ENCODE assay signal across 13 mouse cellular contexts in genomic region chr10:24765151-24765755, GRCm38 (mm10). TPM values are rescaled to one million over a fixed set of nuclear protein-coding genes. Genes with fewer than 3 reads are reported as not detected.
DNase-seq lines count a peak whose midpoint lies in the region; ATAC-seq and TF ChIP-seq lines count a peak whose summit lies in the region.
"Had no signal": no experiment of that assay in that cellular context is flagged by ENCODE, and none has a peak within 500 bp of the region (broad histone marks: within the 10 kb centered on the region; RNA-seq: fewer than 3 reads in every experiment).

No protein-coding gene starts in this region.

- DNase-seq in limb, embryonic 11.5 days (ENCODE audit: low spot score): peak; percentile 16
- DNase-seq in limb, embryonic 10.5 days (ENCODE audit: low spot score): no peak
- peak; percentile 63 for DNase-seq in Muller cell, postnatal 12 days (ENCODE audit: inconsistent ontology term)
- DNase-seq in hindbrain, postnatal 0 days (ENCODE audit: low spot score): peak; percentile 45
- no peak for DNase-seq in adrenal gland, adult 2 months
- no peak for DNase-seq in liver, postnatal 0 days
- DNase-seq: cerebellum, postnatal 10 days; kidney, postnatal 10 days had no signal

- H3K4me2 ChIP-seq in limb, embryonic 11.5 days (ENCODE audit: low read depth, severe bottlenecking): no peak overlapping the region
- no peak overlapping the region for H3K4me2 ChIP-seq in hindbrain, postnatal 0 days (ENCODE audit: low read depth, low read length)
- no peak overlapping the region for H3K4me2 ChIP-seq in neural tube, embryonic 13.5 days
- no peak overlapping the region for H3K4me2 ChIP-seq in liver, postnatal 0 days (ENCODE audit: low read depth, low read length)
- H3K4me2 ChIP-seq: heart, embryonic 15.5 days; intestine, embryonic 15.5 days had no signal

- H3K9ac ChIP-seq in limb, embryonic 11.5 days (ENCODE audit: low read length): no peak overlapping the region
- no peak overlapping the region for H3K9ac ChIP-seq in hindbrain, postnatal 0 days (replicated peaks; ENCODE audit: low read length)
- no peak overlapping the region for H3K9ac ChIP-seq in neural tube, embryonic 13.5 days
- no peak overlapping the region for H3K9ac ChIP-seq in liver, postnatal 0 days (replicated peaks)
- H3K9ac ChIP-seq: heart, embryonic 15.5 days; intestine, embryonic 15.5 days had no signal

- TF ChIP-seq EP300 in liver, postnatal 0 days (IDR thresholded peaks at IDR 0.05; ENCODE audit: low read depth): no peak

- no peak for TF ChIP-seq CTCF in hindbrain, postnatal 0 days (IDR thresholded peaks at IDR 0.05; ENCODE audit: low read depth)
- no peak for TF ChIP-seq CTCF in liver, postnatal 0 days (IDR thresholded peaks at IDR 0.05; ENCODE audit: low read depth)

- no peaks in the 10 kb centered on the region for H3K9me3 ChIP-seq in limb, embryonic 11.5 days (ENCODE audit: control insufficient read depth, low read length)
- no peaks in the 10 kb centered on the region for H3K9me3 ChIP-seq in limb, embryonic 10.5 days (replicated peaks)
- no peaks in the 10 kb centered on the region for H3K9me3 ChIP-seq in hindbrain, postnatal 0 days (ENCODE audit: low read length)
- no peaks in the 10 kb centered on the region for H3K9me3 ChIP-seq in neural tube, embryonic 13.5 days
- H3K9me3 ChIP-seq in liver, postnatal 0 days (ENCODE audit: low read length): no peaks in the 10 kb centered on the region
- H3K9me3 ChIP-seq: embryonic facial prominence, embryonic 10.5 days; heart, embryonic 15.5 days; intestine, embryonic 15.5 days had no signal

- WGBS in limb, embryonic 11.5 days: 43% methylated on average over 6 of the region's 6 CpGs
- 56% methylated on average over 6 of the region's 6 CpGs for WGBS in limb, embryonic 10.5 days
- WGBS in hindbrain, postnatal 0 days: 39% methylated on average over 6 of the region's 6 CpGs
- 32% methylated on average over 6 of the region's 6 CpGs for WGBS in neural tube, embryonic 13.5 days
- 60% methylated on average over 6 of the region's 6 CpGs for WGBS in liver, postnatal 0 days (ENCODE audit: insufficient replicate concordance)

- H3K4me1 ChIP-seq in limb, embryonic 11.5 days (ENCODE audit: control insufficient read depth, insufficient read depth, low read length): no peaks in the 10 kb centered on the region
- 0 out of 2 replicates have a peak, but pooled peaks cover 5% of the 10 kb centered on the region for H3K4me1 ChIP-seq in limb, embryonic 10.5 days
- H3K4me1 ChIP-seq in hindbrain, postnatal 0 days (ENCODE audit: insufficient read depth, low read length): no peaks in the 10 kb centered on the region
- 0 out of 2 replicates have a peak, but pooled peaks cover 6% of the 10 kb centered on the region for H3K4me1 ChIP-seq in neural tube, embryonic 13.5 days (replicated peaks)
- H3K4me1 ChIP-seq in liver, postnatal 0 days (ENCODE audit: insufficient read depth): no peaks in the 10 kb centered on the region
- H3K4me1 ChIP-seq: heart, embryonic 15.5 days; intestine, embryonic 15.5 days had no signal

- H3K27ac ChIP-seq in limb, embryonic 11.5 days (replicated peaks; ENCODE audit: low read depth, low read length): no peak overlapping the region
- H3K27ac ChIP-seq in limb, embryonic 10.5 days: no peak overlapping the region
- no peak overlapping the region for H3K27ac ChIP-seq in hindbrain, postnatal 0 days
- 0 out of 2 replicates have a peak overlapping the region, but pooled peaks have one; percentile 15 for H3K27ac ChIP-seq in neural tube, embryonic 13.5 days (replicated peaks)
- H3K27ac ChIP-seq in liver, postnatal 0 days (ENCODE audit: low read depth): no peak overlapping the region
- H3K27ac ChIP-seq: embryonic facial prominence, embryonic 10.5 days; heart, embryonic 15.5 days; intestine, embryonic 15.5 days had no signal

- no peaks in the 10 kb centered on the region for H3K27me3 ChIP-seq in limb, embryonic 11.5 days (ENCODE audit: control insufficient read depth, insufficient read depth, low read length)
- no peaks in the 10 kb centered on the region for H3K27me3 ChIP-seq in limb, embryonic 10.5 days (ENCODE audit: low read depth, poor library complexity, severe bottlenecking)
- H3K27me3 ChIP-seq in hindbrain, postnatal 0 days (ENCODE audit: insufficient read depth, low read length): no peaks in the 10 kb centered on the region
- H3K27me3 ChIP-seq in neural tube, embryonic 13.5 days: no peaks in the 10 kb centered on the region
- H3K27me3 ChIP-seq in liver, postnatal 0 days (ENCODE audit: insufficient read depth, low read length): no peaks in the 10 kb centered on the region
- H3K27me3 ChIP-seq: heart, embryonic 15.5 days; intestine, embryonic 15.5 days had no signal

- H3K4me3 ChIP-seq in limb, embryonic 11.5 days (ENCODE audit: low read depth, low read length): no peak overlapping the region
- H3K4me3 ChIP-seq in limb, embryonic 10.5 days: no peak overlapping the region
- H3K4me3 ChIP-seq in hindbrain, postnatal 0 days (ENCODE audit: low read length): no peak overlapping the region
- H3K4me3 ChIP-seq in neural tube, embryonic 13.5 days: no peak overlapping the region
- no peak overlapping the region for H3K4me3 ChIP-seq in liver, postnatal 0 days (ENCODE audit: low read depth, low read length)
- H3K4me3 ChIP-seq: embryonic facial prominence, embryonic 10.5 days; heart, embryonic 15.5 days; intestine, embryonic 15.5 days had no signal

- ATAC-seq in limb, embryonic 11.5 days (ENCODE audit: insufficient number of reproducible peaks, low FRiP score, low TSS enrichment, low read depth): no peak
- peak; percentile 77 for ATAC-seq in hindbrain, postnatal 0 days
- peak; percentile 73; the same call in 1 of the 2 replicates for ATAC-seq in neural tube, embryonic 13.5 days (ENCODE audit: low read depth)
- ATAC-seq in liver, postnatal 0 days: no peak
- ATAC-seq: intestine, embryonic 15.5 days; lung, postnatal 0 days had no signal

- no peaks in the 10 kb centered on the region for H3K36me3 ChIP-seq in limb, embryonic 11.5 days (ENCODE audit: control insufficient read depth, insufficient read depth, low read length)
- no peaks in the 10 kb centered on the region for H3K36me3 ChIP-seq in limb, embryonic 10.5 days
- H3K36me3 ChIP-seq in hindbrain, postnatal 0 days (ENCODE audit: insufficient read depth, low read length): no peaks in the 10 kb centered on the region
- H3K36me3 ChIP-seq in neural tube, embryonic 13.5 days: no peaks in the 10 kb centered on the region
- no peaks in the 10 kb centered on the region for H3K36me3 ChIP-seq in liver, postnatal 0 days (replicated peaks; ENCODE audit: insufficient read depth, low read length)
- H3K36me3 ChIP-seq: embryonic facial prominence, embryonic 10.5 days; heart, embryonic 15.5 days; intestine, embryonic 15.5 days had no signal

RNA-seq across cellular contexts. Expression of gene Enpp1, which starts 53.3 kb away (rescaled TPM):
- 2.5 and 2.9 TPM in 2 replicates for polyA plus RNA-seq in limb, embryonic 11.5 days (2014; fragmentation: Nextera tagmentation; extraction: Ambion mirVana)
- 0.60 and 1.1 TPM in 2 replicates for polyA plus RNA-seq in limb, embryonic 10.5 days (2016; fragmentation: Nextera tagmentation; extraction: Ambion mirVana)
- total RNA-seq in hindbrain, postnatal 0 days (2014; rRNA removed): 2.7 and 4.0 TPM in 2 replicates
- polyA plus RNA-seq in hindbrain, postnatal 0 days (2015; fragmentation: Nextera tagmentation; extraction: Ambion mirVana): 3.1 and 4.1 TPM in 2 replicates
- 2.2 and 4.1 TPM in 2 replicates for polyA plus RNA-seq in neural tube, embryonic 13.5 days (2015; fragmentation: Nextera tagmentation; extraction: Ambion mirVana)
- total RNA-seq in adrenal gland, adult 2 months (2021): 1 to 10 TPM; 2.9 to 3.5 TPM
- 0.18 and 0.39 TPM in 2 replicates for polyA plus RNA-seq in adrenal gland, adult 2 months (2012; rRNA removed)
- 2.9 TPM in 2 replicates for polyA plus RNA-seq in liver, postnatal 0 days (2015; fragmentation: Nextera tagmentation; extraction: Ambion mirVana)

Comparison
In these comparisons a context has a peak if more than half of its experiments do, and no peak if none do; other contexts are left out.
1. DNase-seq: peak in limb, embryonic 11.5 days (single experiment), Muller cell, postnatal 12 days (single experiment) and hindbrain, postnatal 0 days (single experiment); none in limb, embryonic 10.5 days (single experiment), adrenal gland, adult 2 months (single experiment) and liver, postnatal 0 days (single experiment).
2. ATAC-seq: peak in hindbrain, postnatal 0 days (single experiment) and neural tube, embryonic 13.5 days (single experiment); none in limb, embryonic 11.5 days (single experiment) and liver, postnatal 0 days (single experiment).